Mouse (Mus musculus): ENCODE measurements around the gene Rtl10.

Gene Rtl10

GRCm38 (mm10) chr16:18547891-18548290 is 49.2 kb downstream of the Rtl10 start:
- peak; percentile 25 for DNase-seq (ENCODE audit: low spot score)

All from MN1 (cell line).